Mouse (Mus musculus) heart, postnatal 0 days (tissue): ENCODE measurements around the gene Fmod. TPM values are rescaled to one million over a fixed set of nuclear protein-coding genes. Genes with fewer than 3 reads are reported as not detected.

ENCODE experiments used
- ATAC-seq: fragments of 200-750 bp; cut with Nextera tagmentation; 2 replicates; pipeline ENCODE4 v1.8.0; 2017; ENCODE audit warnings: low read depth, moderate number of reproducible peaks, moderate library complexity; ENCODE audit not compliant: insufficient read depth
- DNase-seq: peaks from one replicate; pipeline ENCODE4 v3.0.0-alpha.2; 2016; ENCODE audit warnings: low spot score
- H3K27ac ChIP-seq: fragments of 300-500 bp; sonication (generic); 2 replicates; pipeline ENCODE4 v1.5.1; 2014; ENCODE audit warnings: low read depth, mild to moderate bottlenecking
- H3K27me3 ChIP-seq: fragments of 300-500 bp; sonication (generic); 2 replicates; pipeline ENCODE4 v1.6.1; 2014; ENCODE audit warnings: low read length, mixed read lengths; ENCODE audit not compliant: control insufficient read depth, insufficient read depth
- H3K36me3 ChIP-seq: fragments of 300-500 bp; sonication (generic); replicated peaks from 2 replicates; pipeline ENCODE4 v1.6.1; 2014; ENCODE audit warnings: low read length, mixed read lengths; ENCODE audit not compliant: control insufficient read depth, insufficient read depth
- H3K4me1 ChIP-seq: fragments of 300-500 bp; sonication (generic); 2 replicates; pipeline ENCODE4 v1.6.1; 2014; ENCODE audit warnings: antibody characterized with exemption; ENCODE audit not compliant: control insufficient read depth, insufficient read depth
- H3K4me2 ChIP-seq: fragments of 300-500 bp; sonication (generic); 2 replicates; pipeline ENCODE4 v1.6.1; 2014; ENCODE audit warnings: low read depth, mild to moderate bottlenecking, low read length, moderate library complexity
- H3K4me3 ChIP-seq: fragments of 300-500 bp; sonication (generic); 2 replicates; pipeline ENCODE4 v1.5.1; 2014; ENCODE audit warnings: low read depth, low read length
- H3K9ac ChIP-seq: fragments of 300-500 bp; sonication (generic); replicated peaks from 2 replicates; pipeline ENCODE4 v1.6.1; 2014; ENCODE audit warnings: low read depth, low read length, mixed read lengths
- H3K9me3 ChIP-seq: fragments of 300-500 bp; sonication (generic); replicated peaks from 2 replicates; pipeline ENCODE4 v1.6.1; 2016; ENCODE audit warnings: low read length; ENCODE audit not compliant: control insufficient read depth
- CTCF ChIP-seq: IDR thresholded peaks from 2 replicates; pipeline ENCODE4 v1.5.1; 2016; ENCODE audit warnings: antibody characterized with exemption, control low read depth, low read depth
- EP300 ChIP-seq: IDR thresholded peaks from 2 replicates; pipeline ENCODE4 v1.6.1; 2016; ENCODE audit warnings: antibody characterized with exemption, low read depth
- WGBS: fragments of 180-500 bp; shearing (Covaris S2); extraction: QIAGEN DNeasy Blood & Tissue Kit; methylation state at CpG from one replicate; pipeline ENCODE4 v1.1.7; 2014; 5-methylcytosine and 5-hydroxymethylcytosine counted together
- polyA plus RNA-seq: library from polyadenylated mRNA; unstranded; fragments of >200 nt; fragmentation: Nextera tagmentation; extraction: Ambion mirVana; gene quantifications from 2 replicates; pipeline ENCODE4 v1.2.1, GENCODE M21; 2015
- total RNA-seq: library from RNA; depleted of rRNA; stranded (reverse); fragments of >200 nt; gene quantifications from 2 replicates; pipeline ENCODE4 v1.2.3, GENCODE M21; 2014; ENCODE audit warnings: low replicate concordance

Gene Fmod
- total and polyA plus RNA-seq, 2 experiments from 2014 or later, result 7.7 to 11.2 TPM

- no peak overlapping the region for H3K27ac ChIP-seq
- H3K9ac ChIP-seq, result no peak overlapping the region
- H3K9me3 ChIP-seq, result no peaks in the 10 kb centered on the region
- no peaks in the 10 kb centered on the region for H3K4me1 ChIP-seq
- 34% methylated on average over 22 of the region's 23 CpGs for WGBS
- TF ChIP-seq CTCF (no peak), EP300 (no peak)
- ATAC-seq, result no peak
- no peaks in the 10 kb centered on the region for H3K27me3 ChIP-seq
- H3K4me2 ChIP-seq, result peak overlapping the region; percentile 44
- DNase-seq, result no peak
- no peaks in the 10 kb centered on the region for H3K36me3 ChIP-seq
- H3K4me3 ChIP-seq, result no peak overlapping the region
Measured at GRCm38 (mm10) chr1:134046387-134046786, 9.3 kb downstream of the Fmod start.

GRCm38 (mm10) chr1:134047431-134047830, 10.4 kb downstream of the Fmod start:
- Histone ChIP-seq H3K9me3 (no peaks in the 10 kb centered on the region), H3K36me3 (no peaks in the 10 kb centered on the region), H3K27ac (no peak overlapping the region), H3K4me2 (no peak overlapping the region), H3K27me3 (no peaks in the 10 kb centered on the region), H3K9ac (no peak overlapping the region), H3K4me3 (no peak overlapping the region), H3K4me1 (no peaks in the 10 kb centered on the region)
- ATAC-seq (no peak), DNase-seq (no peak)
- 77% methylated on average over 6 of the region's 6 CpGs for WGBS
- no peak for TF ChIP-seq EP300
- TF ChIP-seq CTCF, result no peak

DNA sequence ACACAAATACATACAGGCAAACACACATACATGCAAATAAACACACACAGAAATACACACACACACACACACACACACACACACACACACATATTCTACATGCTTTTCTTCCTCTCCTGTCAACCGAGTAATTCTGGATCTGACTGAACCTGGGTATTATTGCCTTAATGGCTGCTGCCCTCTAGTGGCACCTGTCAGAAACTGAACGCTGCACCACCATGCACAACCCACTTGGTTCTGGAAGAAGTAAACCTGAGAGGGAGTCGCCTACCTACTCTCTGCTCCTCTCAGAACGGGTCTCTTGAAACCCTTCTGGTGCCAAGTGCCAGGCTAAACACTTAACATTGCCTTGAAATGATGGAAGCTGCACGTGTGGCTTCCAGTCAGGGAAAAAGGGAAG, 11.7 kb downstream of the Fmod start:
- TF ChIP-seq CTCF (peak; percentile 97), EP300 (no peak)

DNA sequence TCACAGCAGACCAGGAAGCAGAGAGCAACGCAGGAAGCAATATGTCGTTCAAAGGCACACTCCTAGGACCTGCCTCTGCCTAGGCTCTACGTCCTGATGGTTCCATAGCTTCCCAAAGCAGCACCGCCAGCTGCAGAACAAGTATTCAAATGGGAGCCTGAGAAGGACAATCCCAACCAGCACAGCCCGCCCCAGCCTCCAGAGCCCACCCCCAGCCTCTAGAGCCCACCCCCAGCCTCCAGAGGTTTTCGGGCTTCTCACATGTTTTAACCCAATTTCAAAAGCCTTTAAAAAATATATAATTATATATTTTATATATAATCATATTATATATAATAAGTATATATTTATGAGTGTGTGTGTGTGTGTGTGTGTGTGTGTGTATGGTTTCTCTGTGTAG, 12.5 kb downstream of the Fmod start:
- no peaks in the 10 kb centered on the region for H3K36me3 ChIP-seq
- no peaks in the 10 kb centered on the region for H3K4me1 ChIP-seq
- TF ChIP-seq EP300 (no peak), CTCF (no peak)
- no peaks in the 10 kb centered on the region for H3K9me3 ChIP-seq
- H3K27me3 ChIP-seq, result no peaks in the 10 kb centered on the region
- ATAC-seq (no peak), DNase-seq (no peak)
- H3K4me2 ChIP-seq, result no peak overlapping the region
- no peak overlapping the region for H3K9ac ChIP-seq
- no peak overlapping the region for H3K27ac ChIP-seq
- H3K4me3 ChIP-seq, result no peak overlapping the region
- 55% methylated on average over 6 of the region's 6 CpGs for WGBS

More for the DNA sequence above, 11.7 kb downstream of the Fmod start:
- ATAC-seq (peak; percentile 36; the same call in 1 of the 2 replicates), DNase-seq (peak; percentile 85)
- WGBS, result 3% methylated on average over 5 of the region's 5 CpGs
- Histone ChIP-seq H3K4me2 (no peak overlapping the region), H3K27me3 (no peaks in the 10 kb centered on the region), H3K9me3 (no peaks in the 10 kb centered on the region), H3K9ac (no peak overlapping the region), H3K4me3 (no peak overlapping the region), H3K27ac (no peak overlapping the region), H3K4me1 (no peaks in the 10 kb centered on the region), H3K36me3 (no peaks in the 10 kb centered on the region)

GRCm38 (mm10) chr1:134053207-134053606, 16.2 kb downstream of the Fmod start:
- H3K27me3 ChIP-seq, result no peaks in the 10 kb centered on the region
- TF ChIP-seq CTCF, result peak; percentile 95
- TF ChIP-seq EP300, result no peak
- H3K4me1 ChIP-seq, result peaks cover 6% of the 10 kb centered on the region; the same call in 1 of the 2 replicates
- H3K4me3 ChIP-seq, result no peak overlapping the region
- 6% methylated on average over 6 of the region's 6 CpGs for WGBS
- no peaks in the 10 kb centered on the region for H3K9me3 ChIP-seq
- no peak overlapping the region for H3K4me2 ChIP-seq
- no peaks in the 10 kb centered on the region for H3K36me3 ChIP-seq
- H3K27ac ChIP-seq, result no peak overlapping the region
- DNase-seq (peak; percentile 78), ATAC-seq (peak; percentile 72; the same call in 1 of the 2 replicates)
- no peak overlapping the region for H3K9ac ChIP-seq

- no peak for DNase-seq
- no peak overlapping the region for H3K4me2 ChIP-seq
- no peak for ATAC-seq
Measured at GRCm38 (mm10) chr1:134055058-134055457, 18.0 kb downstream of the Fmod start.

More at GRCm38 (mm10) chr1:134055058-134055457, 18.0 kb downstream of the Fmod start:
- H3K36me3 ChIP-seq, result no peaks in the 10 kb centered on the region
- H3K4me3 ChIP-seq, result no peak overlapping the region
- H3K9me3 ChIP-seq, result no peaks in the 10 kb centered on the region
- no peak overlapping the region for H3K9ac ChIP-seq
- 68% methylated on average over 9 of the region's 9 CpGs for WGBS
- H3K4me1 ChIP-seq, result peaks cover 6% of the 10 kb centered on the region
- TF ChIP-seq CTCF (no peak), EP300 (no peak)
- H3K27ac ChIP-seq, result 0 out of 2 replicates have a peak overlapping the region, but pooled peaks have one; percentile 25
- H3K27me3 ChIP-seq, result no peaks in the 10 kb centered on the region
